Mouse (Mus musculus): Measurements from ENCODE around the gene Spag7.

Spag7 gene

DNA sequence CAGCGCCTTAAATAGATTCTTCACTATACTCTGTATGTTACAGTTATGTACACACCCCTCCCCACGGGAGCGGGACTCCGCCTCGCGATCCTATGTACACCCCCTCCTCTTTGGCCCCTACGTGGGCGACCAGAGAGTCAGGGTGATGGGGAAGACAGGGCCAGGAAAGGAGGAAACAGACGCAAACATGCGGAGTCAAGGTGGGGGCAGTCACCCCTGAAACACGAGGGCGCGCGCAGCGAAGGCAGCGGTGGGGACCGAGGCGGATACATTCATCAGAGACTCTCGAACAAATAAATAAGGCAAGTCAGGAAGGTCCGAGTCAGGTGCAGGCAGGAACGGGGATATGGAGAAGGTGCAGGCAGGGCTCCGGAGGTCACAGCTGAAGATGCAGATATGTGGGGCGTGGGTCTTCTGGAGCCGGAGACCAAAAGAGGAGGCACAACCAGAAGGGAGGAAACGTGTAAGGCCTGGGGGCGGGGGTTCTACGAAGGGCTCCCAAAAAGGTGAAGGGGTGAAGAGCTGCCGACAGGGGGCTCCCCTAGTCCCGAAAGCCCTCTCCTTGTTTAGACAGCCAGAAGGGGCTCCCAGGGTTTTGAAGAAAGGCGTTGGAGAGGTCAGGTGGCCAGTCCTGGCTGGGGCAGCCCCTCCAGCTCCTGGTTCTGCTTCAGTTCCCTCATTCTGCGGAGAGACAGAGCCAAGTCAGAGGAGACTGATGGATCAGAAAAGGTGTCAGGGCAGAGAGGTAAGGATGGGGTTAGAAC, 548 bp upstream of the Spag7 start:
- ChIA-PET CTCF (interaction anchor here (0.5 to 4.2 kb wide), 20 partner anchors 9 to 940 kb away, joined by 3 to 40 read pairs (median 5); partner anchors contain the start of genes Rnf167 (in 3 of the 4), Slc25a11 (in 3 of the 4), Camta2 (in 2 of the 4) and 4930544D05Rik (in 1 of the 4)), POLR2A (interaction anchor here (0.5 to 20.9 kb wide), 80 partner anchors 9 to 749 kb away, joined by 3 to 737 read pairs (median 6); partner anchors contain the start of genes Eno3 (in 4 of the 4), Pfn1 (in 4 of the 4), Rnf167 (in 4 of the 4) and Slc25a11 (in 4 of the 4))

GRCm38 (mm10) chr11:70668335-70668770, 863 bp downstream of the Spag7 start:
- POLR2A ChIA-PET: interaction anchor here (0.5 to 20.9 kb wide), 121 partner anchors 8 to 1743 kb away, joined by 3 to 737 read pairs (median 5); partner anchors contain the start of genes Eno3 (in 4 of the 4), Inca1 (in 4 of the 4), Pfn1 (in 4 of the 4) and Rnf167 (in 4 of the 4)
- CTCF ChIA-PET: interaction anchor here in 3 of 4 experiments (0.6 to 4.2 kb wide), 25 partner anchors 8 to 1078 kb away, joined by 3 to 40 read pairs (median 4); partner anchors contain the start of genes 0610010K14Rik (in 2 of the 3), Camta2 (in 2 of the 3), Rnf167 (in 2 of the 3) and Slc25a11 (in 2 of the 3)

DNA sequence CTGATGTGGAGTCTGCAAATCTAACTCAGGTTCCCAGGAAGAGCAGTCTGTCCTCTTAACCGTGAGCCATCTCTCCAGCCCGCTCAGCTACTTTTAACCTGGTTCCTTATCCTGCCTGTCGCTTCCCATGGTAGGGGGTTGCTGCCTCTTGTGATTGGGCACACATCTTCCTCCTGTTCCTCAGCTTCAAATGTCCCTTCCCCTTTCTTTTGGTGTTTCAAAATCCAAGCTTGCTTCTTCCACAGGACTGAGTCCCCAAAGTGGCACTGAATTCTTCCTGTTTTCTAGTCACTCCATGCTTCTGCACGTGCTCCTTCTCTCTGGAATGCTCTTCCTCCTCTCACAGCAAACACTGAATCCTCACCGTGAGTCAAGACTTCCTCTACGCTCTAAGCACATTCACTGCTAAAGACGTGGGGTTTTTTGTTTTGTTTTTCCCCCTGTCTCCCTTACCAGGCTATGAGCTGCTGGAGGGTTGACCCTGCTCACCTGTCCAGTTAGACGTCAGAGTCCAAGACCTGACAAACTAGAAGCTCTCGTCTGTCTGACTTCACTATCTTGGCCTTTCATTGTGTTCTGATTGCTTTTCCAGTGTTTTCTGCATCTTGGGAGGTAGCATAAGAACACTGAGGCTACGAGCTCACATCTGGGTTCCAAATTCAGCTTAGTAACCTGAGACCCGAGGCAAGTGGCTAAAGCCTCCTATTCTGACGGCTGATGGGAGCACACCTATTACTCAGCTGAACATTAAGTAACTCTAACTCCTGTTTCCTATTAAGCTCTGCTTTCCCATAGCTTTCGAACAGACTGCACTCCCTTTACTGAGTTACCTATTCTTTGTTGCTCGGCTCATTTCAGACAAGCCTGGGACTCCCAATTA, 1.7 kb downstream of the Spag7 start:
- ChIA-PET CTCF (interaction anchor here in 3 of 4 experiments (0.8 to 4.2 kb wide), 6 partner anchors 14 to 59 kb away, joined by 3 to 40 read pairs (median 4); partner anchors contain the start of gene Camta2 (in 1 of the 3)), POLR2A (interaction anchor here (0.5 to 20.9 kb wide), 50 partner anchors 8 to 1743 kb away, joined by 3 to 737 read pairs (median 10); partner anchors contain the start of genes Eno3 (in 4 of the 4), Inca1 (in 4 of the 4), Pfn1 (in 4 of the 4) and Rnf167 (in 4 of the 4))

DNA sequence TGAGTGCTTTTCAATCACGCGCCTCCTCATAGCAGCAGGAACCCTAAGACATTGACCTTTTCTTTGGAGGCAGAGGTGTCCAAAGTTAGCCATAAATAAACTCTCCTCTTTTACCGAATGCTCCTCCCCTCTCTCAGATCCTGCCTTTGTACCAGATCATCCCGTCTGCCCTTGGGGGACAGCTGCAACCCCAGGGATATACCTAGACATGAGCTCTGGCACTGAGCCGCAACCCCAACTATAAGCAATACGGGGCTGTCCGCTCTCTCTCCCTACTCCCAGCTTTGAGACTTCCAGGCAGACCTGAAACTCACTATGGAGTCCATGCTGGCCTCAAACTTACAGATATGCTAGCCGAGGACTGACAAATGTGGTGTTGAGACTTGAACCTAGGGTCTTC, 2.5 kb downstream of the Spag7 start:
- ChIA-PET POLR2A (interaction anchor here (0.5 to 20.9 kb wide), 12 partner anchors 12 to 122 kb away, joined by 3 to 737 read pairs (median 40); partner anchors contain the start of genes Eno3 (in 4 of the 4), Pfn1 (in 4 of the 4), Rnf167 (in 3 of the 4) and Slc25a11 (in 3 of the 4)), CTCF (interaction anchor here in 1 of 4 experiments (2.3 kb wide), 1 partner anchor 31 kb away, joined by 6 read pairs; no protein-coding TSS in a partner anchor)

- ChIA-PET CTCF (interaction anchor here in 1 of 4 experiments (0.6 kb wide), 1 partner anchor 101 kb away, joined by 4 read pairs; no protein-coding TSS in a partner anchor), POLR2A (interaction anchor here in 3 of 4 experiments (0.5 to 20.9 kb wide), 12 partner anchors 11 to 664 kb away, joined by 3 to 737 read pairs (median 4); partner anchors contain the start of genes Eno3 (in 3 of the 3), Pfn1 (in 3 of the 3), Rnf167 (in 3 of the 3) and Slc25a11 (in 3 of the 3))
These were observed 4.5 kb downstream of the Spag7 start for GRCm38 (mm10) chr11:70664741-70665140.

- POLR2A ChIA-PET: interaction anchor here in 3 of 4 experiments (1.0 to 20.9 kb wide), 8 partner anchors 10 to 29 kb away, joined by 3 to 737 read pairs (median 78); partner anchors contain the start of genes Eno3 (in 3 of the 3), Pfn1 (in 3 of the 3), Rnf167 (in 3 of the 3) and Slc25a11 (in 3 of the 3)
- CTCF ChIA-PET: interaction anchor here in 1 of 4 experiments (0.6 kb wide), 2 partner anchors 100 to 140 kb away, joined by 4 to 5 read pairs; no protein-coding TSS in a partner anchor
These were observed 5.3 kb downstream of the Spag7 start for GRCm38 (mm10) chr11:70663957-70664356.

DNA sequence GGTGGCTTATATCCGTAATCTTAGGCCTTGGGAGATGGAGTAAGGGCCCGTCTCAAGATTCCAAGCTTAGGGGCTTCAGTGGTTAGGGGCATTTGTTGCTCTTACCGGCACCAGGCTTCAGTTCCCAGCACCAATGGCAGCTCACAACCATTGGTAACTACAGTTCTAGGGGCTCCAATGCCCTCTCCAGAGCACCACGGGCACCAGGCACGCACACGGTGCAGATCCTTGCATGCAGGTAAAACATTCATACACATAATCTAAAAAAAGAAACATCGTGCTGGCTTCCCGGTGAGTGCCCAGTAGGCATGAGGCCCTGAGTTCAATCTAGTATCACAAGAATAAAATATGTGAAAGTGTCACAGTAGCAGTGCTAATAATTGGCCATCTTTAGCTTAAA, 6.1 kb downstream of the Spag7 start:
- ChIA-PET POLR2A (interaction anchor here in 3 of 4 experiments (1.0 to 23.0 kb wide), 10 partner anchors 2 to 36 kb away, joined by 3 to 737 read pairs (median 9); partner anchors contain the start of genes Eno3 (in 2 of the 3), Pfn1 (in 2 of the 3), Rnf167 (in 2 of the 3) and Slc25a11 (in 2 of the 3)), CTCF (no interaction called here)

GRCm38 (mm10) chr11:70660571-70660970, 8.6 kb downstream of the Spag7 start:
- CTCF ChIA-PET: interaction anchor here in 2 of 4 experiments (0.5 to 1.5 kb wide), 2 partner anchors 8 to 39 kb away, joined by 4 to 8 read pairs; partner anchors contain the start of gene Spag7 (in 1 of the 2)
- POLR2A ChIA-PET: interaction anchor here (0.9 to 23.0 kb wide), 11 partner anchors 4 to 33 kb away, joined by 3 to 737 read pairs (median 10); partner anchors contain the start of genes Spag7 (in 3 of the 4), Camta2 (in 2 of the 4), Rnf167 (in 2 of the 4) and Slc25a11 (in 2 of the 4)

- POLR2A ChIA-PET: interaction anchor here (0.5 to 23.0 kb wide), 25 partner anchors 6 to 437 kb away, joined by 3 to 737 read pairs (median 4); partner anchors contain the start of genes Rnf167 (in 4 of the 4), Slc25a11 (in 3 of the 4), Spag7 (in 3 of the 4) and Psmb6 (in 2 of the 4)
These were observed 10.3 kb downstream of the Spag7 start for GRCm38 (mm10) chr11:70658942-70659341.

DNA sequence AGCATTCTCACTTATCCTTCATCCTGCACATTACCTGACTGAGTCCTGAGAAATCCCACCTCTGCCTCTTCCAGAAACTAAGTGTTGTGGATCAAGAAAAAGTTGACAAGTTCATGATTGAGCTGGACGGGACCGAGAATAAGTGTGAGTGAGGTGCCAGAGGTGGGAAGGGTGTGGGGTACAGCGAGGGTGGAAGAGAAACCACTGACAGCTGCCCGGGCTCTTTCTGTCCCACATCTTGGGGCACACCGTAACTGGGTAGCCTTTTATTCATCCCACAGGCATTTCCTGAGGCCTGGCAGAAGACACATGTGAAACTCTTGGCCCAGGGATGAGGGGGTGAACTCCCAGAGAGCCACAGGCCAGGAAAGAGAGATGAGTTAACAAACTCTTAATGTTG, 10.7 kb downstream of the Spag7 start:
- CTCF ChIA-PET: interaction anchor here in 3 of 4 experiments (0.6 to 4.2 kb wide), 6 partner anchors 8 to 29 kb away, joined by 3 to 26 read pairs (median 7); partner anchors contain the start of gene Spag7 (in 2 of the 3)
- POLR2A ChIA-PET: interaction anchor here (0.8 to 23.0 kb wide), 19 partner anchors 6 to 259 kb away, joined by 3 to 737 read pairs (median 4); partner anchors contain the start of genes Spag7 (in 3 of the 4), Rnf167 (in 2 of the 4), Slc25a11 (in 2 of the 4) and Eno3 (in 1 of the 4)

More at GRCm38 (mm10) chr11:70658942-70659341, 10.3 kb downstream of the Spag7 start:
- CTCF ChIA-PET: interaction anchor here in 2 of 4 experiments (0.6 to 4.2 kb wide), 6 partner anchors 8 to 246 kb away, joined by 3 to 26 read pairs (median 4); partner anchors contain the start of gene Spag7 (in 2 of the 2)

DNA sequence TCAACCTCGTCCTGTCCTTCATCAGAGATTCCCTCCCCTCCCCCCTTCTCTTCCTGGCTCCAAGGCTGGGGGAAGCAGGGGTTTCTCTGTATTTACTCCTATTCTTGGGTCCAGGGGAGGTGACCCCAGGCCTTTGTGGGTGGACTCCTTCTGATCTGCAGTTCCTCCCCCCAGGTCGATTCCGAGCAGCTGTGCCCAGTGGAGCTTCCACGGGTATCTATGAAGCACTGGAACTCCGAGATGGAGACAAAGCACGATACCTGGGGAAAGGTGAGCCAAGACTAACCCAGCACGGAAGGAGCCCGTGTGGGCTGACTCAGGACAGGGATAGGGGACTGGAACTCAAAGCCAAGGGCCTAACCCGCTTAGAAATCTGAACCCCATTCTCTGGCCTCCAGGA, 11.2 kb downstream of the Spag7 start:
- POLR2A ChIA-PET: interaction anchor here in 3 of 4 experiments (0.9 to 23.0 kb wide), 8 partner anchors 6 to 86 kb away, joined by 3 to 737 read pairs (median 117); partner anchors contain the start of genes Spag7 (in 3 of the 3), Rnf167 (in 2 of the 3), Slc25a11 (in 2 of the 3) and Eno3 (in 1 of the 3)
- CTCF ChIA-PET: interaction anchor here in 2 of 4 experiments (0.6 to 4.2 kb wide), 2 partner anchors 12 to 16 kb away, joined by 9 to 26 read pairs; partner anchors contain the start of gene Spag7 (in 1 of the 2)

DNA sequence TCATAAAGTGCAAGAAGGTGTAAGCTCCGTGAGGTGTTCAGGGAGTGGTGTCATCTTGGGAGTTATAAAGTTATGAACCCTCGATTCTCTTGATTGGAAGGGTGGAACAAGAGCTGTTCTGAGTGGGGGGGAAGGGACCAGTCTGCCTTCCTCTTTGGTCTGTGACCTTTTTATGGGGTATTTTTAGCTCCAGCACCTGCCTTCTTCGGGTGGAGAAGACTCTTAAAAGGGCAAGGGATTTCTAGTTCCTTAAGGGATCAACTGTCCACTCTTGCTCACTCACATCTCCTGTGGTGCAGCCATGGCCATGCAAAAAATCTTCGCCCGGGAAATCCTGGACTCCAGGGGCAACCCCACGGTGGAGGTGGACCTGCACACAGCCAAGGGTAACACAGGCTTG, 11.6 kb downstream of the Spag7 start:
- ChIA-PET POLR2A (interaction anchor here (0.9 to 23.0 kb wide), 9 partner anchors 6 to 86 kb away, joined by 3 to 737 read pairs (median 88); partner anchors contain the start of genes Spag7 (in 4 of the 4), Rnf167 (in 2 of the 4), Slc25a11 (in 2 of the 4) and Eno3 (in 1 of the 4)), CTCF (interaction anchor here in 1 of 4 experiments (4.2 kb wide), 1 partner anchor 12 kb away, joined by 26 read pairs; the partner anchor contains the start of gene Spag7)

DNA sequence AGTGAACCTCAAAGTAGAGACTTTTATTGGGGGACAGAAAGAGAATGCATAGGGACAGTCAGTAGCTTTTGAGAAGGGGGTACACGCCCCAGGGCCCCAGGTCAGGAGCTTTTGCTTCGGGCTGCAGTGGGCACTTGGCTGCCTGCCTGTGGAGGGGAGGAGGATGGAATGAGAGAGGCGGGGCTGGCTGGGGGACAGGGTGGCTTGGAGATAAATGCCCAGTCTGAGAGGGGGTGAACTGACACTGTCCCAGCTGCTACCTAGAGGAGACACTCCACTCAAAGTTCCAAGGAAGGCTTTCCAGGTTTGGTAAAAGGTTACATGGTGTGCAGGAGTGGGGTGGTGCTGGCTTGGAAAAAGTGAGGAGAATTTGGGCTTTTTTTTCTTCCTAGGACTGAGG, 12.3 kb downstream of the Spag7 start, which contains the start of gene Eno3:
Gene Eno3 (plus strand): TSS at position 239 of the 400 bp plus-strand sequence.
- ChIA-PET POLR2A (interaction anchor here (1.2 to 23.0 kb wide), 10 partner anchors 5 to 42 kb away, joined by 3 to 737 read pairs (median 61); partner anchors contain the start of genes Spag7 (in 4 of the 4), Rnf167 (in 2 of the 4), Slc25a11 (in 2 of the 4) and 4930544D05Rik (in 1 of the 4)), CTCF (interaction anchor here in 1 of 4 experiments (4.2 kb wide), 1 partner anchor 13 kb away, joined by 26 read pairs; the partner anchor contains the start of gene Spag7)

- POLR2A ChIA-PET: interaction anchor here (0.8 to 23.0 kb wide), 11 partner anchors 5 to 364 kb away, joined by 3 to 737 read pairs (median 34); partner anchors contain the start of genes Spag7 (in 4 of the 4), 4930544D05Rik (in 2 of the 4), Rnf167 (in 2 of the 4) and Slc25a11 (in 2 of the 4)
- CTCF ChIA-PET: interaction anchor here in 3 of 4 experiments (0.6 to 4.2 kb wide), 4 partner anchors 9 to 31 kb away, joined by 3 to 26 read pairs (median 4); partner anchors contain the start of genes Rnf167 (in 1 of the 3), Slc25a11 (in 1 of the 3) and Spag7 (in 1 of the 3)
These were observed 12.7 kb downstream of the Spag7 start for GRCm38 (mm10) chr11:70656456-70656927.

Measured in embryonic stem cell, embryonic (primary cell).